Mouse (Mus musculus) MN1 (cell line): ENCODE results near the gene Vmn1r175.
"Not testable (repeated sequence)": the region's sequence is repeated elsewhere in the genome, so short reads cannot be mapped to it uniquely, and the experiment has no call there.

Source experiments
- DNase-seq: peaks from one replicate; pipeline ENCODE4 v3.0.0-alpha.2; 2016; ENCODE audit warnings: low spot score

Gene Vmn1r175

GRCm38 (mm10) chr7:23810543-23810942 is at the start of gene Vmn1r175:
TSS of gene Vmn1r175 (minus strand) at chr7:23810643.
- DNase-seq: not testable (repeated sequence)

GRCm38 (mm10) chr7:23837272-23837671 is 26.8 kb upstream of the Vmn1r175 start, which contains the start of gene Vmn1r176:
TSS of gene Vmn1r176 (minus strand) at chr7:23837372.
- not testable (repeated sequence) for DNase-seq

- no peak for DNase-seq
These were observed 25.9 kb downstream of the Vmn1r175 start for GRCm38 (mm10) chr7:23784526-23784925.
